ENCODE assay signal across 8 mouse cellular contexts in the genomic region with DNA sequence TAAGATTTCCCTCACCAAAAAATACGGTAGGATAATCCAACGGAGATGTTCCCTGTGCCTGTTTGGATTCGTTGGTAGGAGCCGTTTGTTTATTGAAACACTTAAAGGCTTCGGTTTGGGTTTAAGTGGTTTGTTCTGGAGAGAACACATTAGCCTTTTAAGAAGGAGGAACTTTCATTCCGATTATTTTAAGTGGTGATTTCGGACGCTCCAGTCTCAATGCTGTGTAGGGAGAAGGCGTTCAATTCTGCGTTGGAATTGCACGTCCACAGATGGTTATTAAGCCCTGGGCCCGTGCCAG. TPM values are rescaled to one million over a fixed set of nuclear protein-coding genes. Genes with fewer than 3 reads are reported as not detected.
DNase-seq lines count a peak whose midpoint lies in the region; ATAC-seq and TF ChIP-seq lines count a peak whose summit lies in the region.

No protein-coding gene starts in this region.

- H3K4me2 ChIP-seq in hindbrain, embryonic 11.5 days (replicated peaks; ENCODE audit: low read depth, low read length): peak overlapping the region; percentile 99

- TF ChIP-seq CTCF in heart, adult 2 months (IDR thresholded peaks at IDR 0.05): no peak
- no peak for TF ChIP-seq CTCF in ES-Bruce4 (IDR thresholded peaks at IDR 0.05; ENCODE audit: low read depth, low read length)

- H3K4me3 ChIP-seq in heart, adult 2 months: peak overlapping the region; percentile 65
- peak overlapping the region; percentile 44 for H3K4me3 ChIP-seq in ES-Bruce4 (ENCODE audit: low read depth, low read length)
- peak overlapping the region; percentile 55 for H3K4me3 ChIP-seq in hindbrain, embryonic 11.5 days (ENCODE audit: low read depth, low read length)

- ATAC-seq in hindbrain, embryonic 11.5 days (ENCODE audit: low FRiP score): no peak
- ATAC-seq in megakaryocyte-erythroid progenitor cell, adult 5-6 weeks (replicated peaks; ENCODE audit: low FRiP score, low TSS enrichment, poor library complexity, severe bottlenecking): no peak

- H3K9ac ChIP-seq in heart, adult 2 months (ENCODE audit: low read depth, low read length): peak overlapping the region; percentile 94
- peak overlapping the region; percentile 55; the same call in 1 of the 2 replicates for H3K9ac ChIP-seq in ES-Bruce4 (ENCODE audit: low read depth, poor library complexity, severe bottlenecking)
- no peak overlapping the region for H3K9ac ChIP-seq in hindbrain, embryonic 11.5 days (ENCODE audit: low read depth, low read length)

- TF ChIP-seq EP300 in heart, adult 2 months (IDR thresholded peaks at IDR 0.05; ENCODE audit: insufficient read depth, low read depth, low read length): no peak
- no peak for TF ChIP-seq EP300 in ES-Bruce4 (IDR thresholded peaks at IDR 0.05; ENCODE audit: insufficient read depth, low read depth, low read length)

- no peak for DNase-seq in heart, adult 2 months
- no peak for DNase-seq in heart, adult 8-10 months (ENCODE audit: low spot score)
- peak; percentile 47 for DNase-seq in hindbrain, embryonic 11.5 days (ENCODE audit: low spot score)
- DNase-seq in lung, postnatal 25 days (ENCODE audit: low spot score): peak; percentile 54
- DNase-seq in spleen, postnatal 36 days (ENCODE audit: low spot score in 2 of 2): no peak
- no peak for DNase-seq in embryo, embryonic 9.5 days (ENCODE audit: extremely low spot score)

- no peaks in the 10 kb centered on the region for H3K27me3 ChIP-seq in heart, adult 2 months (ENCODE audit: control insufficient read depth, insufficient read depth, low read length)
- peaks cover 5% of the 10 kb centered on the region; the same call in 1 of the 2 replicates for H3K27me3 ChIP-seq in ES-Bruce4 (ENCODE audit: control insufficient read depth, insufficient read depth, low read length, poor library complexity, severe bottlenecking)
- peaks cover 34% of the 10 kb centered on the region for H3K27me3 ChIP-seq in hindbrain, embryonic 11.5 days (ENCODE audit: control insufficient read depth, insufficient read depth, low read length)

- no peaks in the 10 kb centered on the region for H3K9me3 ChIP-seq in ES-Bruce4 (replicated peaks; ENCODE audit: control insufficient read depth, insufficient read depth, low read length, poor library complexity, severe bottlenecking)
- no peaks in the 10 kb centered on the region for H3K9me3 ChIP-seq in hindbrain, embryonic 11.5 days (ENCODE audit: control insufficient read depth, low read length)

- H3K27ac ChIP-seq in heart, adult 2 months: peak overlapping the region; percentile 97
- H3K27ac ChIP-seq in ES-Bruce4 (ENCODE audit: insufficient read depth, low read length): no peak overlapping the region
- no peak overlapping the region for H3K27ac ChIP-seq in hindbrain, embryonic 11.5 days (ENCODE audit: low read depth, low read length)

- 9% methylated on average over 12 of the region's 12 CpGs for WGBS in heart, adult 2 months
- WGBS in hindbrain, embryonic 11.5 days: 17% methylated on average over 12 of the region's 12 CpGs

- no peaks in the 10 kb centered on the region for H3K36me3 ChIP-seq in heart, adult 2 months (ENCODE audit: control insufficient read depth, insufficient read depth, low read length)
- H3K36me3 ChIP-seq in ES-Bruce4 (ENCODE audit: control insufficient read depth, insufficient read depth, low read length, poor library complexity, severe bottlenecking): no peaks in the 10 kb centered on the region
- no peaks in the 10 kb centered on the region for H3K36me3 ChIP-seq in hindbrain, embryonic 11.5 days (ENCODE audit: control insufficient read depth, insufficient read depth, low read length)

- intact Hi-C loops in heart, adult 2 months (cut with DNase I): loop anchor here (2.0 kb wide), 1 partner anchor 48 kb away; no protein-coding TSS in a partner anchor

- no peak for TF ChIP-seq POLR2A in heart, adult 2 months (IDR thresholded peaks at IDR 0.05; ENCODE audit: insufficient read depth, low read depth, low read length)
- TF ChIP-seq POLR2A in ES-Bruce4 (IDR thresholded peaks at IDR 0.05; ENCODE audit: insufficient read depth, low read length): no peak

- peaks cover 7% of the 10 kb centered on the region for H3K4me1 ChIP-seq in heart, adult 2 months (ENCODE audit: control insufficient read depth, insufficient read depth, low read length)
- no peaks in the 10 kb centered on the region for H3K4me1 ChIP-seq in ES-Bruce4 (ENCODE audit: control insufficient read depth, insufficient read depth, low read length)
- H3K4me1 ChIP-seq in hindbrain, embryonic 11.5 days (replicated peaks; ENCODE audit: control insufficient read depth, insufficient read depth, low read length): peaks cover 6% of the 10 kb centered on the region

- no peaks in the 10 kb centered on the region for H3K79me2 ChIP-seq in heart, adult 2 months (replicated peaks; ENCODE audit: control insufficient read depth, insufficient read depth, low read length)

RNA-seq across cellular contexts. Expression of gene Tmod1, which starts 0.2 kb away (rescaled TPM):
- 100 to 1,000 TPM; 250 to 264 TPM for total RNA-seq in heart, adult 2 months (2021)
- 142 and 220 TPM in 2 replicates for polyA plus RNA-seq in heart, adult 2 months (2012; rRNA removed)
- 100 to 1,000 TPM; 233 to 302 (median 283) TPM for total RNA-seq in heart, adult 8-10 months (2022)
- 0.72 TPM in 1 of 2 replicates, not detected in the other for polyA plus RNA-seq in ES-Bruce4 (2011; ENCODE audit: insufficient read depth, insufficient read length, low read depth, missing spikeins)
- 3.6 and 4.9 TPM in 2 replicates for polyA plus RNA-seq in hindbrain, embryonic 11.5 days (2014; fragmentation: Nextera tagmentation; extraction: Ambion mirVana)
- total RNA-seq in megakaryocyte-erythroid progenitor cell, adult 5-6 weeks (2014; fragmentation: Nextera tagmentation): 0.39 and 0.40 TPM in 2 replicates
- 1.3 TPM in 1 of 2 replicates, not detected in the other for total RNA-seq in megakaryocyte-erythroid progenitor cell, adult 5-6 weeks (2017)

Comparison
In these comparisons a context has a peak if more than half of its experiments do, and no peak if none do; other contexts are left out.
1. DNase-seq: peak in hindbrain, embryonic 11.5 days (single experiment) and lung, postnatal 25 days (single experiment); none in heart, adult 2 months (0 of 2), heart, adult 8-10 months (single experiment), spleen, postnatal 36 days (0 of 2) and embryo, embryonic 9.5 days (single experiment).
2. RNA of gene Tmod1, which starts 0.2 kb away (total RNA-seq): 233 to 302 TPM in heart, adult 8-10 months and 250 to 264 TPM in heart, adult 2 months; 0.39 to 1.3 TPM in megakaryocyte-erythroid progenitor cell, adult 5-6 weeks; every median in the first group is over 100 times any median in the second.
3. Peak in every context shown above with its lines, with median percentiles within 50 percentile points of each other: H3K4me3 ChIP-seq.